Mouse (Mus musculus): Measurements from ENCODE around the gene C77080.

Gene C77080

GRCm38 (mm10) chr4:129237843-129238441 is 23.3 kb downstream of the C77080 start:
- no peak for DNase-seq (ENCODE audit: low spot score)

- no peak for DNase-seq (ENCODE audit: low spot score)
Observed at GRCm38 (mm10) chr4:129236236-129236813, 24.9 kb downstream of the C77080 start.

- no peak for DNase-seq (ENCODE audit: low spot score)
Observed at GRCm38 (mm10) chr4:129235147-129235546, 26.1 kb downstream of the C77080 start.

GRCm38 (mm10) chr4:129234488-129234887 is 26.7 kb downstream of the C77080 start:
- no peak for DNase-seq (ENCODE audit: low spot score)

GRCm38 (mm10) chr4:129232561-129233360 is 28.4 kb downstream of the C77080 start:
- DNase-seq (ENCODE audit: low spot score), result no peak

- no peak for DNase-seq (ENCODE audit: low spot score)
Observed at GRCm38 (mm10) chr4:129231594-129232450, 29.4 kb downstream of the C77080 start.

- no peak for DNase-seq (ENCODE audit: low spot score)
Observed at GRCm38 (mm10) chr4:129230926-129231325, 30.3 kb downstream of the C77080 start.

- no peak for DNase-seq (ENCODE audit: low spot score)
Observed at GRCm38 (mm10) chr4:129227985-129228381, 33.2 kb downstream of the C77080 start.

- no peak for DNase-seq (ENCODE audit: low spot score)
Observed at GRCm38 (mm10) chr4:129227170-129227984, 33.8 kb downstream of the C77080 start.

- DNase-seq (ENCODE audit: low spot score), result no peak
Observed at GRCm38 (mm10) chr4:129226441-129226963, 34.7 kb downstream of the C77080 start.

- no peak for DNase-seq (ENCODE audit: low spot score)
Observed at GRCm38 (mm10) chr4:129225315-129225714, 35.9 kb downstream of the C77080 start.

- no peak for DNase-seq (ENCODE audit: low spot score)
Observed at GRCm38 (mm10) chr4:129223421-129224281, 37.6 kb downstream of the C77080 start.

GRCm38 (mm10) chr4:129222019-129222925 is 38.9 kb downstream of the C77080 start:
- no peak for DNase-seq (ENCODE audit: low spot score)

- DNase-seq (ENCODE audit: low spot score), result no peak
Observed at GRCm38 (mm10) chr4:129221097-129222010, 39.9 kb downstream of the C77080 start.

GRCm38 (mm10) chr4:129220376-129221089 is 40.7 kb downstream of the C77080 start:
- no peak for DNase-seq (ENCODE audit: low spot score)

- no peak for DNase-seq (ENCODE audit: low spot score)
Observed at GRCm38 (mm10) chr4:129219198-129219597, 42.0 kb downstream of the C77080 start.

- no peak for DNase-seq (ENCODE audit: low spot score)
Observed at GRCm38 (mm10) chr4:129218569-129219175, 42.5 kb downstream of the C77080 start.

Data from layer of hippocampus, adult 9-10 months (tissue).